Mouse (Mus musculus): ENCODE data around the gene 1700061G19Rik. TPM values are rescaled to one million over a fixed set of nuclear protein-coding genes. Genes with fewer than 3 reads are reported as not detected.

1700061G19Rik gene
- polyA plus RNA-seq, 1 experiment from 2014 or later, result 0.56 TPM

DNA sequence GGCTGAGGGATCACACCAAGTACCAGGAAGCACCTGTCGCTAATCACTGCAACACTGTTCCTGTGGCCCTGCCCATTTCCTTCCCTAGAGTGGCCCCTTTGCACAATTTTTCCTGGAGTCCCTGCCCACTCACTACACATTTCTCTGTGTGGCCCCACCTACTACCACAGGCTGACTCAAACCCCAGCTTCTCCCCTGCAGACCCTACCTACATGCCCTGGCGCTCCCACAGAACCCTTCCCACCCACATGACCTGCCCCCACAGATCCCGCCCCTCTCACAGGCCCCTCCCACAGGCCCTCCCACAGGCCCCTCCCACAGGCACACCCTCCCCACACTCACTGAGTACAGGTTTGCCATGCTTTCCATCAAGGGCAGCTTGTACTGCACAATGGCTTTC lies 14.1 kb upstream of the 1700061G19Rik start:
- no peak overlapping the region for H3K4me2 ChIP-seq (ENCODE audit: low read depth, low read length)
- no peak for ATAC-seq (ENCODE audit: low read depth)
- H3K9ac ChIP-seq (replicated peaks; ENCODE audit: low read depth, low read length), result no peak overlapping the region
- H3K27ac ChIP-seq (ENCODE audit: low read depth, low read length), result no peak overlapping the region
- no peaks in the 10 kb centered on the region for H3K36me3 ChIP-seq (ENCODE audit: control insufficient read depth, insufficient read depth, low read length)
- no peaks in the 10 kb centered on the region for H3K9me3 ChIP-seq (ENCODE audit: control insufficient read depth, low read length)
- H3K4me1 ChIP-seq (ENCODE audit: control insufficient read depth, insufficient read depth, low read length), result no peaks in the 10 kb centered on the region
- H3K27me3 ChIP-seq (ENCODE audit: control insufficient read depth, insufficient read depth, low read length), result no peaks in the 10 kb centered on the region
- H3K4me3 ChIP-seq (ENCODE audit: low read depth, low read length), result no peak overlapping the region
- WGBS, result 71% methylated on average over 3 of the region's 3 CpGs

DNA sequence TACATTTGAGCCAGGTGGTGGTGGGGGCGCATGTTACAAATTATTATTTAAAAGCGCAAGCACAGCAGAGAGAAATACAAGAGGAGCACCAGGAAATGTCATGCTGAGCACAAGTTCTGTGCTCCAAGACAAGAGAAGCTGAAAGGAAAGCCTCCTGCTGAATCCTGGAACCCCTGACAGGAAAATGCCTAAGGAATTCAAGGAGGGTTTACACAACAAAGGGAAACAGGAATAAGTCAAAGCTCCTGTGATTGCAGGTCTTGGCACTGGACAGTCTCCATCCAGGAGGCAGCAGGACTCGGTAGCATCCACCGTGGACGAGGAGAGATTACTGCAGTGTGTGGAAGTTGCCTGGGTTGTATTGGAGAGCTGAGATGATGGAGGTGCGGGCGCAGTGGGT lies 9.2 kb upstream of the 1700061G19Rik start:
- no peaks in the 10 kb centered on the region for H3K9me3 ChIP-seq (ENCODE audit: control insufficient read depth, low read length)
- no peak overlapping the region for H3K4me3 ChIP-seq (ENCODE audit: low read depth, low read length)
- no peak overlapping the region for H3K4me2 ChIP-seq (ENCODE audit: low read depth, low read length)
- H3K36me3 ChIP-seq (ENCODE audit: control insufficient read depth, insufficient read depth, low read length), result no peaks in the 10 kb centered on the region
- no peak overlapping the region for H3K9ac ChIP-seq (replicated peaks; ENCODE audit: low read depth, low read length)
- no peaks in the 10 kb centered on the region for H3K4me1 ChIP-seq (ENCODE audit: control insufficient read depth, insufficient read depth, low read length)
- ATAC-seq (ENCODE audit: low read depth), result no peak
- no peak overlapping the region for H3K27ac ChIP-seq (ENCODE audit: low read depth, low read length)
- H3K27me3 ChIP-seq (ENCODE audit: control insufficient read depth, insufficient read depth, low read length), result no peaks in the 10 kb centered on the region
- WGBS, result 78% methylated on average over 7 of the region's 7 CpGs

DNA sequence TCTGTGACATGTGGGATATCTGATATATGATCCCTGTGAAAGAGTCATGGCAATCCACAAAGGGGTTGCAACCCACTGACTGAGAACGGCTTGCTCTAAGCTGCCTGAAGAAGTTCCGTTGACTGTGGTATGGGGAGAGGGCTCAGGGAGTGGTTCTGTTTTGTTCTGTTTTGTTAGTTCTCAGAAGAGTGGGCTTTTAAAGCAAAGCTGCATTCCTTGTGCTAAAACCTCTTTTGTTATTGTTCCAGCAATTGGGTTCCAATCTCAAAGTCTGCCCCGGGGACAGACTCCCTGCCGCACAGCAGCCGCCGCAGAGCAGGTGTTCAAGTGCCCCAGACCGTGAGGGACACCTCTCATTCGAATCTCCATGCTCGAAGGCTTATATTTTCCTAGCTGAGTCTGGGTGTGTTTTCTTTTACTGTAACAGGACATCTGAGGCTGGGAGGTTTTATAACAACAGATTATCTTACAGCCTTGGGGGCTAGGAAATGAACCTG lies 5.7 kb upstream of the 1700061G19Rik start:
- no peak overlapping the region for H3K27ac ChIP-seq (ENCODE audit: low read depth, low read length)
- no peak overlapping the region for H3K4me2 ChIP-seq (ENCODE audit: low read depth, low read length)
- WGBS, result 62% methylated on average over 9 of the region's 9 CpGs
- no peak overlapping the region for H3K4me3 ChIP-seq (ENCODE audit: low read depth, low read length)
- H3K9me3 ChIP-seq (ENCODE audit: control insufficient read depth, low read length), result no peaks in the 10 kb centered on the region
- no peaks in the 10 kb centered on the region for H3K4me1 ChIP-seq (ENCODE audit: control insufficient read depth, insufficient read depth, low read length)
- H3K9ac ChIP-seq (replicated peaks; ENCODE audit: low read depth, low read length), result no peak overlapping the region
- ATAC-seq (ENCODE audit: low read depth), result no peak
- no peaks in the 10 kb centered on the region for H3K36me3 ChIP-seq (ENCODE audit: control insufficient read depth, insufficient read depth, low read length)
- no peaks in the 10 kb centered on the region for H3K27me3 ChIP-seq (ENCODE audit: control insufficient read depth, insufficient read depth, low read length)

DNA sequence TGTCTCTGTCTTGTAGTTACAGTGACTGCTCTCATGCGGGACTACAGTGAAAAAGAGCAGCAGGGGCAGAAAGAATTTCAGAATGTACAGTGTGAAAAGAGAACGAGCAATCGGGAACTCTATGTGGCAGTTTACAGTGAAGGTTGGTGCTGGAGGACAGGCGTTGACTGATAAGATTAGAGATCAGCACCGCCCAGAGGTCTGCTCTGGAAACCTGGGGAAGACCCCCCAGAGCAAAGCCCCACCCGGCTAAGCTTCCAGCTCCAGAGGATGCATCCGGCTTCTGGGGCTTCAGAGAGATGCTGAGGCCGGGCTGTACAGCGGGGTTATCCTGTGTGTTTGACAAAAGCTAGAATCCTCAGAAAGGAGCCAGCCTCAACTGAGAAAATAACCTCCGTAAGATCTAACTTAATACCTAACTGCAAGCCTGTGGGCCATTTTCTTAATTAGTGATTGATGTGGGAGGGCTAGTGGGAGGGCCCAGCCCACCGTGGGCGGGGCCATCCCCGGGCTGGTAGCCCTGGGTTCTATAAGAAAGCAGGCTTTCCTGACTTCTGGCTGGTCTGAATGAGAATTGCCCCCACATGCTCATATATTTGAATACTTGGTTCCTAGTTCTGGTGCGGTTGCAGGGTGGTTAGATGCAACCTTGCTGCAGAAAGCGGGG lies 4.9 kb upstream of the 1700061G19Rik start:
- ATAC-seq (ENCODE audit: low read depth), result no peak
- no peaks in the 10 kb centered on the region for H3K4me1 ChIP-seq (ENCODE audit: control insufficient read depth, insufficient read depth, low read length)
- H3K27ac ChIP-seq (ENCODE audit: low read depth, low read length), result no peak overlapping the region
- H3K27me3 ChIP-seq (ENCODE audit: control insufficient read depth, insufficient read depth, low read length), result no peaks in the 10 kb centered on the region
- H3K36me3 ChIP-seq (ENCODE audit: control insufficient read depth, insufficient read depth, low read length), result no peaks in the 10 kb centered on the region
- no peak overlapping the region for H3K9ac ChIP-seq (replicated peaks; ENCODE audit: low read depth, low read length)
- WGBS, result 73% methylated on average over 15 of the region's 15 CpGs
- H3K9me3 ChIP-seq (ENCODE audit: control insufficient read depth, low read length), result no peaks in the 10 kb centered on the region
- H3K4me2 ChIP-seq (ENCODE audit: low read depth, low read length), result no peak overlapping the region
- no peak overlapping the region for H3K4me3 ChIP-seq (ENCODE audit: low read depth, low read length)

DNA sequence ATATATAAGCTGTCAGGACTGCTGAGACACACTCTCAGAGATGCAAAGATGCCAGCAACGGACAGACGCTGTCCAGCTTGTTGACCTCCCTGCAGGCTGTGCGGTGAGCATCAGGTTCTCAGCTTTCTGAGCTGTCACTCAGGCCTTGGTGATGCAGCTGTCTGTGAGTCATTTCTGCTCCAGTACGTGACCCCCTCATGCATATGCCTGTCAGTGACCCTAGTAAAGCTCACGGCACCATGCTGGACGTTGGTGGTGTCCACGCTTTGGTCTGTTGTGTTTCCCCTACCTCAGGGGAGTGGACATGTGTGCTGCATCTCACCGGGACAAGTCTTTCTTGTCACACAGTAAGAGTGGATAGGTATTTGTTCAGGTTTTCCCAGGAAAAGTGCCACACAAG lies 3.5 kb upstream of the 1700061G19Rik start:
- 86% methylated on average over 8 of the region's 8 CpGs for WGBS
- ATAC-seq (ENCODE audit: low read depth), result no peak

DNA sequence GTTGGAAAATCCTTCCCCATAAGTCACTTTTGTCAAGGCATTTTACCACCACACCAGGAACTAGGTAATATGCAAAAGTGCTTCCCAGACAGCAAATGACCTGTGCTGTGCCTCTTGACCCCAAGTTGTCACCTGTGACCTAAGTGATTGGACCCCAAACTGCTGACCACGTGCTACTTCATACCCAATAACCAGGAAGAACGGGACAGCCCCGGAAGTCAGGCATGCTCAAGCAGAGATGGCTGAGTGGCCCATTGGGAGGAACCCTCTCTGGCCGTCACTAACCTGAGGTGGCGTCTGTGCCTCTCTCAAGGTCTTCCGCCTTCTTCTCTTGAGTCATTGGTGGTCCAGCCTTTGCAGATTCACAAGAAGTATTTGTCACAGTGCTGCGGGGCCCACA lies 2.8 kb upstream of the 1700061G19Rik start:
- 79% methylated on average over 7 of the region's 7 CpGs for WGBS

More for the DNA sequence above, 3.5 kb upstream of the 1700061G19Rik start:
- Histone ChIP-seq H3K9ac (replicated peaks; ENCODE audit: low read depth, low read length) (no peak overlapping the region), H3K36me3 (ENCODE audit: control insufficient read depth, insufficient read depth, low read length) (no peaks in the 10 kb centered on the region), H3K4me2 (ENCODE audit: low read depth, low read length) (no peak overlapping the region), H3K9me3 (ENCODE audit: control insufficient read depth, low read length) (no peaks in the 10 kb centered on the region), H3K27ac (ENCODE audit: low read depth, low read length) (no peak overlapping the region), H3K4me3 (ENCODE audit: low read depth, low read length) (no peak overlapping the region), H3K4me1 (ENCODE audit: control insufficient read depth, insufficient read depth, low read length) (no peaks in the 10 kb centered on the region), H3K27me3 (ENCODE audit: control insufficient read depth, insufficient read depth, low read length) (no peaks in the 10 kb centered on the region)

DNA sequence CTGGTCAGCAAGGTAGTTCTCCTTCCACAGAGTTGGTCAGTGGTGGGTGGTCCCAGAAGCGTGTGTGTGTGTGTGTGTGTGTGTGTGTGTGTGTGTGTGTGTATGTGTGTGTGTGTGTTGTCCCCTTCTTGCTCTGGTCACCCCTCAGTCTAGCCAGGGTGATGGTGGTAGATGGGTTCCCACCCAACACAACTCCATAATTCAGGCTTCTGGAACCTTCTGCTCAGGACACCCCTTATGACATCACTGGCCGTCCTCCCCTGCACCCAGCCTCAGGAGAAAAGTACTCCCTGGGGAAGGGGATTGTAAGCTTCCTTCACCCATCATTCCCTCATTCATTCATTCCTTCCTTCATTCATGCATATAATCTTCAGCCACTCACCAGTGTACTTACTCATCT lies 1.0 kb upstream of the 1700061G19Rik start, which contains the start of gene Acsbg2:
Gene Acsbg2, minus strand, starts transcription at position 211 of the 400 bp plus-strand sequence.
- H3K4me3 ChIP-seq (ENCODE audit: low read depth, low read length), result no peak within 1 kb of the TSS
- H3K4me1 ChIP-seq (ENCODE audit: control insufficient read depth, insufficient read depth, low read length), result no peaks in the 10 kb centered on the region
- no peak for ATAC-seq (ENCODE audit: low read depth)
- whole genome bisulfite sequencing, result 92% methylated on average over 2 of the region's 2 CpGs
- no peaks in the 10 kb centered on the region for H3K27me3 ChIP-seq (ENCODE audit: control insufficient read depth, insufficient read depth, low read length)
- H3K36me3 ChIP-seq (ENCODE audit: control insufficient read depth, insufficient read depth, low read length), result no peaks in the 10 kb centered on the region
- no peak within 1 kb of the TSS for H3K27ac ChIP-seq (ENCODE audit: low read depth, low read length)
- no peaks in the 10 kb centered on the region for H3K9me3 ChIP-seq (ENCODE audit: control insufficient read depth, low read length)
- H3K9ac ChIP-seq (replicated peaks; ENCODE audit: low read depth, low read length), result no peak within 1 kb of the TSS
- no peak within 1 kb of the TSS for H3K4me2 ChIP-seq (ENCODE audit: low read depth, low read length)

More for the DNA sequence above, 2.8 kb upstream of the 1700061G19Rik start:
- Histone ChIP-seq H3K27me3 (ENCODE audit: control insufficient read depth, insufficient read depth, low read length) (no peaks in the 10 kb centered on the region), H3K4me1 (ENCODE audit: control insufficient read depth, insufficient read depth, low read length) (no peaks in the 10 kb centered on the region), H3K9ac (replicated peaks; ENCODE audit: low read depth, low read length) (no peak overlapping the region), H3K4me3 (ENCODE audit: low read depth, low read length) (no peak overlapping the region), H3K27ac (ENCODE audit: low read depth, low read length) (no peak overlapping the region), H3K4me2 (ENCODE audit: low read depth, low read length) (no peak overlapping the region), H3K9me3 (ENCODE audit: control insufficient read depth, low read length) (no peaks in the 10 kb centered on the region), H3K36me3 (ENCODE audit: control insufficient read depth, insufficient read depth, low read length) (no peaks in the 10 kb centered on the region)
- ATAC-seq (ENCODE audit: low read depth), result no peak

DNA sequence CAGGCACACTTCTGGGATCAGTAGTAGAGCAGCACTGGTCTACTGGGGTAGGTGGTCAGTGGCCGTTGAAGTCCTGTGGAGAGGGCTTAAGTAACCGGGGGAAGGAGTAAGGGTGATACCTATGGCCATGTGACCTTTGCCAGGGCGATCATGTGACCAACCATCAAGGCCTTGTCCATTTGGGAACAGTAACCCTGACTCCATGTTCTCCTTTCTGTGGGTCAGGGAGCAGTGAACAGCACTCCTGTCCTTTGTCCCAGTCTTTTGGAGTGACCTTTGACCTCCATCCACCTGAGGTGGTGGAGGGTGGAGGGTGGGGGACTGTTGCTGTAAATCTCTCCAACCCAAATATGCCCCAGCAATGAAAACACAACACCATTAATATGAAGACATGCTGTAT lies 1.2 kb downstream of the 1700061G19Rik start:
- Histone ChIP-seq H3K27ac (ENCODE audit: low read depth, low read length) (no peak overlapping the region), H3K36me3 (ENCODE audit: control insufficient read depth, insufficient read depth, low read length) (no peaks in the 10 kb centered on the region), H3K9me3 (ENCODE audit: control insufficient read depth, low read length) (no peaks in the 10 kb centered on the region), H3K4me3 (ENCODE audit: low read depth, low read length) (no peak overlapping the region), H3K4me2 (ENCODE audit: low read depth, low read length) (no peak overlapping the region), H3K9ac (replicated peaks; ENCODE audit: low read depth, low read length) (no peak overlapping the region), H3K27me3 (ENCODE audit: control insufficient read depth, insufficient read depth, low read length) (no peaks in the 10 kb centered on the region), H3K4me1 (ENCODE audit: control insufficient read depth, insufficient read depth, low read length) (no peaks in the 10 kb centered on the region)
- ATAC-seq (ENCODE audit: low read depth), result no peak
- 94% methylated on average over 3 of the region's 3 CpGs for WGBS

DNA sequence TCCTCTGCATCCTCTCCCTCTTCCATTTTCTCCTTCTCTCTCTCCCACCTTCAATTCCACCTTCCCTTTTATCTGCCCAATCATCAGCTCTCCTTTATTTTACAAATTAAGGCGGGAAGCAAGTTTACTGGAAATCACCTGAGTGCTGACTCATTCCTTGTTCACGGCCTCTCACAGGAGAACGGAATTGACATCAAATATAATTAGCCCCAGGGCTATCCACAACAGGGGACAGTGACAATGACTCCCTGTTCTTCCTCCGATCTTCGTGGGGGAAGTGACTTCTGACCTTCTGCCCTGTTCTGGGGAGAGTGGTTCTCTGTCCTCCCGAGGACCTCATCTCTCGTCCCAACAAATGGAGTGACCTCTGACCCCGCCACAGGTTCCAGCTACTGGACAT lies 1.7 kb downstream of the 1700061G19Rik start:
- no peak overlapping the region for H3K4me2 ChIP-seq (ENCODE audit: low read depth, low read length)
- no peaks in the 10 kb centered on the region for H3K9me3 ChIP-seq (ENCODE audit: control insufficient read depth, low read length)
- H3K4me3 ChIP-seq (ENCODE audit: low read depth, low read length), result no peak overlapping the region
- no peak overlapping the region for H3K9ac ChIP-seq (replicated peaks; ENCODE audit: low read depth, low read length)
- no peaks in the 10 kb centered on the region for H3K36me3 ChIP-seq (ENCODE audit: control insufficient read depth, insufficient read depth, low read length)
- no peaks in the 10 kb centered on the region for H3K27me3 ChIP-seq (ENCODE audit: control insufficient read depth, insufficient read depth, low read length)
- H3K27ac ChIP-seq (ENCODE audit: low read depth, low read length), result no peak overlapping the region
- ATAC-seq (ENCODE audit: low read depth), result no peak
- WGBS, result 73% methylated on average over 8 of the region's 8 CpGs
- H3K4me1 ChIP-seq (ENCODE audit: control insufficient read depth, insufficient read depth, low read length), result no peaks in the 10 kb centered on the region
